Mouse (Mus musculus): ENCODE measurements around the gene C3ar1.

The C3ar1 gene

DNA sequence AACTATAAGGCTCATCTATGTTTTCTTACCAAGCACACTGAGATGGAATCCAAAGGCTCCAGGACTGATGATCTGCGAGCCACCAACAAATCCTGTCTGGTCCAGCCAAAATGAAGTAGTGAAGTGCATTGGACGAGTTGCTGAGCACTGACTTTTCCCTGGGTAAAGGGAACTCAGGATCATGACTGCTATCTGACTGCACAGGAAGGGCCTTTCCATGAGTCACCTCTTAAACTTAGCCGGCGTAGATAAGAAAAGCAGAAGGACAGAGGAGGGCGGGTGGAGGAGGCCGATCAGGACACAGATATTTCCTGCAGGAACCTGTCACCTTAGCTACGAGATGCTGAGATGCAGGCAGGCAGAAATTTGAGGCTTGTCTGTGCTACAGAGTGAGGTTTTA is at the start of gene C3ar1:
C3ar1 (minus strand) TSS at position 207 of the 400 bp plus-strand sequence.
- no peak for DNase-seq

- peak; percentile 34 to 76 for DNase-seq
These were observed 36.6 kb upstream of the C3ar1 start for GRCm38 (mm10) chr6:122892442-122893049.

- no peak for DNase-seq
These were observed 33.6 kb upstream of the C3ar1 start for GRCm38 (mm10) chr6:122889599-122889998.

GRCm38 (mm10) chr6:122883603-122884002 is 27.6 kb upstream of the C3ar1 start:
- DNase-seq = no peak

DNA sequence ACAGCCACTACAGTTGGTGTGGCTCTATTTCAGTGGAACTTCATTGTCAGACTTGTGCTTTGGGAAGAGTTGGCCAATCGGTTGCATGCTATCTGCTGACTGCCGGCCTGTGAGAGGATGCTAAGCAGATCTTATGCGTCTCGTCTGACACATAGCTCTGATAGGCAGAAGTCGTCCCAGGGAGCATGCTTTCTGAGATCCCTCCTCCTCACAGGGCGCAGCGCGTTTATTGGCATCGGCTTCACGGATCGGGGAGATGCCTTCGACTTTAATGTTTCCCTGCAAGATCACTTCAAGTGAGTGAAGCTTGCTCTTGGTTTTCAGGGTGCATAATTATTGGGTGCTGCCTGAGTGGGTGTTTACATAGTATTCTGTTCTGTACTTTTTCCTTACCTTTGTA is 25.3 kb upstream of the C3ar1 start:
- DNase-seq = no peak

- no peak for DNase-seq
These were observed 24.0 kb upstream of the C3ar1 start for GRCm38 (mm10) chr6:122879781-122880505.

DNA sequence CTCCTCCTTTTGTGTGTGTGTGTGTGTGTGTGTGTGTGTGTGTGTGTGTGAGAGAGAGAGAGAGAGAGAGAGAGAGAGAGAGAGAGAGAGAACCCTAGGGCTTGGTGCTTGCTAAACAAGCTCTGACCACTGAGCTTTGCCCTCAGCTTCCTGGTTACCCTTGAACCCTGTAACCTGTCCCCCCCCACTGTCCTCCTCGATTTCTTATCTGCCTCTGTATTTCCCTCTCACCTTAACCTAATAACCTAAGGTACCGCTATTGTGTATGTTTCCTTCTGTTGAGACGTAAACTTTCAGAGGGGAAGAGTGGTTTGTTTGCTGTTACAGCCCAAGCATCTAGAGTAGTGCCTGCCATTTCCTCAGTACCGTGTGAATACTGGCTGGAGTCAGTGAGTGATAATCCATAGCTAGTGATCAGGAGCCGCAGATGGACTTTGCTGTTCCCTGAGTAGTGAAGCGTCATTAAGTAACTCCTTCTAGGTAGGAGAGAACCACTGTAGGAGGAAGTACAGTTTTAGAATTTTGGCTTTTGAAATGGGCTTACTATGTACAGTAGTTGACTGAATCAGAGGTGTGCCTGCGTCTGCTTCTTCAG is 23.3 kb upstream of the C3ar1 start:
- no peak for DNase-seq

GRCm38 (mm10) chr6:122874720-122875389 is 18.9 kb upstream of the C3ar1 start:
- DNase-seq = no peak

- peak; percentile 91 to 95 for DNase-seq
These were observed 18.1 kb upstream of the C3ar1 start, which contains the start of gene Necap1 for GRCm38 (mm10) chr6:122873871-122874719. Gene Necap1 (plus strand): TSS chr6:122874474.

- peak; percentile 20 to 22 for DNase-seq
These were observed 16.8 kb upstream of the C3ar1 start for GRCm38 (mm10) chr6:122872800-122873199.

GRCm38 (mm10) chr6:122869846-122870245 is 13.9 kb upstream of the C3ar1 start:
- DNase-seq = no peak

DNA sequence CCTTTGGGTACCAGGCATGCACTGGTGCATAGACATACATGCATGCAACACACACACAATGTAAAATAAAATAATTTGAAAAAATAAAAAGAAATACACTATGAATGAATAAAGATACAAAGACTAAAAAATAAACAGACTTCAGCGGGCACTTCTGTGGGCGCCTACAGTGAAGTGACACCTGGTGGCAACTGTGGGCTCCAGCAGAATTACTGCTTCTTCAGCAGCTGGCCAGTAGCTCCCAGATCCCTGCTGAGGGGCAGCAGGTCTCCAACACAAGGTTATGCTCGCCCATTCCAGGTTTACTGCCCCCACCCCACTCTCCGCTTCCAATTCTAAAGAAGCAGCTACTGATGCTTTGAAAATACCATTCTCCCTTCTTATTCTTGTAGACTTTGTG is 12.0 kb upstream of the C3ar1 start:
- DNase-seq = peak in 1 of 2 experiments; percentile 23

DNA sequence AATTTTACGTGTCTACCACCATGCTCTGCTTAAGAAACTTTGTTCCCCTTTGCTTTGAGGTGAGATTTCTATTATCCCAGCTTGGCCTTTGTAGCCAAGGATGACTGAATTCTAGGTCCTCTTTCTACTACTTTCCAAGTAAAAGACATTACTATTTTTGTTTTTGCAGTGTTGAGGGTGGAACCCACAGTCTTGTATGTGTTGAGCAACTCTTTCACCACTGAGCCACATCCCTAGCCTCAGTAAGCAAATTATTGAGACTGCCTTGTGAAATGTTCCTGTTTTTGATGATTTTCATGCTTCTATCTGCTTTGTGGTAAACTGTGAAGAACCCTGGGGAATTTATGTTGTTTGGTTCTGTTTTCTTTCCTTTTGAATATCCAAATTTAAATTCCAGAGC is 6.9 kb upstream of the C3ar1 start:
- DNase-seq = no peak

- no peak for DNase-seq
These were observed 6.5 kb upstream of the C3ar1 start for GRCm38 (mm10) chr6:122862434-122862833.

- DNase-seq = no peak
These were observed 1.4 kb downstream of the C3ar1 start for GRCm38 (mm10) chr6:122854552-122854951.

DNA sequence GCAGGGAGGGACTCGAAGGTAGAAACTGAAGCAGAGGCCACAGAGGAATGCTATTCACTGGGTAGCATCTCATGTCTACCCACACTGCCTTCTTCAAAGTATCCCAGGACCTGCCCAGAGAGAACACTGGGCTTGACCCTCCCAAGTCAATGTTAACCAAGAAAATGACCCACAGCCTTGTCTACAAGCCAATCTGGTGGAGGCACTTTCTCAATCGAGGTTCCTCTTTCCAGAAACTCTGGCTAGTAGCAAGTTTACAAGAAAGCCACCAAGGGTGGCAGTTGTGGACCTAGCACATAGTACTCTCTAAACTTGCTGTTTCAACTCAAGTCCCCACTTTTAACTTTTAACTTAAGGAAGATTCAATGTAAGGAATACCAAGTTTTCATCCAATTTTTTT is 3.3 kb downstream of the C3ar1 start:
- no peak for DNase-seq

- DNase-seq = no peak
These were observed 12.2 kb downstream of the C3ar1 start for GRCm38 (mm10) chr6:122843759-122844158.

- DNase-seq = no peak
These were observed 18.4 kb downstream of the C3ar1 start for GRCm38 (mm10) chr6:122837539-122837938.

DNA sequence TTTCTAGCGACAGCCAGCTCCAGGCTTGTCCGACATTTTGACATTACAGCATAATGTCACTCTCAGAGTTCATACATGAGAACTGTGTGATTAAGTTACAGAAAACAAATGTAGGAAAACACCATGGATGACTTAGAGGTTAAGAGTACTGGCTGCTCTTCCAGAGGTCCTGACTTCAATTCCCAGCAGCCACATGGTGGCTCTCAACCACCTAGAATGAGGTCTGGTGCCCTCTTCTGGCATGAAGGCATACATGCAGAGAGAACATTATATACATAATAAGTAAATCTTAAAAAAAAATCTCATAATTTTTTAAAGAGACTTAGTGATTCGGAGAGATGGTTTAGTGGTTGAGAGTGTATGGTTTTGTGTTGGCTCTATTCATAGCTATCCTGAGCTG is 19.0 kb downstream of the C3ar1 start:
- DNase-seq = no peak

DNA sequence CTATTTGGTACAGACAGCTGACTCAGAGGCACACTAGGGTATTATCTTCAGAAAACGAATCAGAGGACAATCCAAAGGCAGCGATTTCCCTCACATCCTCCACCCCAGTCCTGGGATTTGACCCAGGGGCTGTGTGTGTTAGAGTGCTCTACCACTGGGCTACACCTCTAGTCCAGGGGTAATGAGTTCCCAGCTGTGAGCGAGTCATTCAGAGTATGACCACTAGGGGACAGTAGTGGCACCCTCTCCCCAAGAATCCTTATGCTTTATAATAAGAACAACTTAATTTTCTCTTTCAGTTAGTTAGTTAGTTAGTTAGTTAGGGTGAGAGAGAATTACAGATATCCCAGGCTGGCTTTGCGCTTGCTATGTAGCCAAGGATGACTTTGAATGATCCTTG is 21.6 kb downstream of the C3ar1 start:
- DNase-seq = peak in 1 of 2 experiments; percentile 65

DNA sequence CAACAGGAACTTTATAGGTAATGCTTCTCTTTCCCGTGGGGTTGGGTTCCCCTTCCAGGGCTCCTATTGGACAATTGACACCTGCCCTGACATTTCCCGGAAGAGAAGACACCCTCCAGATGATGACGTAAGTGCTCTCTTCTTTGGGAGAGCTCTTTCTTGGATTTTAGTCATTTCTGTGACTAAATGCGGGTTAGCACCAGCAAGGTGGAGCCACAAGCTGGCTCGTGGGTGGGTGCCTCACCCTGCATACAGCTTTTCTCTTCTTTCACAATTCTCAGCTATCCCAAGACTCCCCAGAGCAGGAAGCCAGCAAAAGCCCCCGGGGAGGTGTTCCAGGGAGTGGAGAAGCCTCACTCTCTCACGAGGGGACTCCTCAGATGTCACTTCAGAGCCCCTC is 23.1 kb downstream of the C3ar1 start:
- DNase-seq = no peak

DNA sequence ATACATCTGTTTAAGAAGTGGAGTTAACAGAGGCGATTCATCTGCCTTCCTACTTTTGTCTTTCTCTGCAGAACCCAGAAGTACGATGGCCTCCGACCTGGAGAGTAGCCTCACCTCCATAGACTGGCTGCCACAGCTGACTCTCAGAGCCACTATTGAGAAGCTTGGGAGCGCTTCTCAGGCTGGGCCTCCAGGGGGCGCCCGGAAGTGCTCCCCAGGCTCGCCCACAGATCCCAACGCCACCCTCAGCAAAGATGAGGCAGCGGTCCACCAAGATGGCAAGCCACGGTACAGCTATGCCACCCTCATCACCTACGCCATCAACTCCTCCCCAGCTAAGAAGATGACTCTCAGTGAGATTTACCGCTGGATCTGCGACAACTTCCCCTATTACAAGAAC is 27.9 kb downstream of the C3ar1 start:
- DNase-seq = peak in 1 of 2 experiments; percentile 39
